Mouse (Mus musculus) limb, embryonic 12.5 days (tissue): ENCODE data around the gene Pipox. TPM values are rescaled to one million over a fixed set of nuclear protein-coding genes. Genes with fewer than 3 reads are reported as not detected.

ENCODE experiments used
- ATAC-seq: fragments of 200-750 bp; cut with Nextera tagmentation; 2 replicates; pipeline ENCODE4 v1.8.0; 2017; ENCODE audit warnings: low read depth, moderate TSS enrichment; ENCODE audit not compliant: insufficient number of reproducible peaks, insufficient read depth, low FRiP score, low TSS enrichment
- H3K27ac ChIP-seq: fragments of 300-500 bp; sonication (generic); 2 replicates; pipeline ENCODE4 v1.5.1; 2016; ENCODE audit warnings: mild to moderate bottlenecking, moderate library complexity
- H3K27me3 ChIP-seq: fragments of 300-500 bp; sonication (generic); 2 replicates; pipeline ENCODE4 v1.6.1; 2016; ENCODE audit warnings: mild to moderate bottlenecking, moderate library complexity
- H3K36me3 ChIP-seq: fragments of 300-500 bp; sonication (generic); 2 replicates; pipeline ENCODE4 v1.6.1; 2016; ENCODE audit warnings: mild to moderate bottlenecking, moderate library complexity
- H3K4me1 ChIP-seq: fragments of 300-500 bp; sonication (generic); replicated peaks from 2 replicates; pipeline ENCODE4 v1.6.1; 2016
- H3K4me2 ChIP-seq: fragments of 300-500 bp; sonication (generic); 2 replicates; pipeline ENCODE4 v1.6.1; 2016; ENCODE audit warnings: mild to moderate bottlenecking, moderate library complexity
- H3K4me3 ChIP-seq: fragments of 300-500 bp; sonication (generic); replicated peaks from 2 replicates; pipeline ENCODE4 v1.5.1; 2016; ENCODE audit warnings: mild to moderate bottlenecking
- H3K9ac ChIP-seq: fragments of 300-500 bp; sonication (generic); replicated peaks from 2 replicates; pipeline ENCODE4 v1.6.1; 2016; ENCODE audit warnings: mild to moderate bottlenecking, moderate library complexity
- H3K9me3 ChIP-seq: fragments of 300-500 bp; sonication (generic); 2 replicates; pipeline ENCODE4 v1.6.1; 2016; ENCODE audit warnings: mild to moderate bottlenecking, moderate library complexity
- WGBS: fragments of 180-500 bp; shearing (Covaris S2); methylation state at CpG from one replicate; pipeline ENCODE4 v1.1.7; 2016; 5-methylcytosine and 5-hydroxymethylcytosine counted together
- polyA plus RNA-seq: library from polyadenylated mRNA; unstranded; fragments of >200 nt; fragmentation: Nextera tagmentation; extraction: Ambion mirVana; gene quantifications from 2 replicates; pipeline ENCODE4 v1.2.1, GENCODE M21; 2016

Gene Pipox
- polyA plus RNA-seq, 1 experiment from 2014 or later, result 0.66 TPM

GRCm38 (mm10) chr11:77857089-77857488 is 36.8 kb downstream of the Pipox start:
- Histone ChIP-seq H3K27me3 (peaks cover 67% of the 10 kb centered on the region), H3K27ac (no peak overlapping the region), H3K4me1 (peaks cover 20% of the 10 kb centered on the region), H3K36me3 (peaks cover 63% of the 10 kb centered on the region), H3K9ac (no peak overlapping the region), H3K4me2 (no peak overlapping the region), H3K9me3 (no peaks in the 10 kb centered on the region), H3K4me3 (no peak overlapping the region)
- ATAC-seq, result no peak
- 87% methylated on average over 6 of the region's 6 CpGs for WGBS

GRCm38 (mm10) chr11:77855396-77855795 is 38.5 kb downstream of the Pipox start:
- 12% methylated on average over 15 of the region's 15 CpGs for WGBS
- H3K9me3 ChIP-seq, result no peaks in the 10 kb centered on the region
- peaks cover 69% of the 10 kb centered on the region for H3K36me3 ChIP-seq
- ATAC-seq, result no peak
- H3K4me2 ChIP-seq, result no peak overlapping the region
- H3K9ac ChIP-seq, result no peak overlapping the region; the same call in 1 of the 2 replicates
- peaks cover 56% of the 10 kb centered on the region for H3K27me3 ChIP-seq
- H3K4me1 ChIP-seq, result peaks cover 29% of the 10 kb centered on the region
- no peak overlapping the region for H3K4me3 ChIP-seq
- no peak overlapping the region for H3K27ac ChIP-seq

GRCm38 (mm10) chr11:77854641-77855040 is 39.3 kb downstream of the Pipox start:
- Histone ChIP-seq H3K9me3 (no peaks in the 10 kb centered on the region), H3K36me3 (peaks cover 69% of the 10 kb centered on the region), H3K27me3 (peaks cover 53% of the 10 kb centered on the region), H3K4me1 (peaks cover 31% of the 10 kb centered on the region), H3K4me2 (no peak overlapping the region), H3K9ac (no peak overlapping the region), H3K4me3 (no peak overlapping the region), H3K27ac (no peak overlapping the region)
- WGBS, result 49% methylated on average over 3 of the region's 3 CpGs
- no peak for ATAC-seq

GRCm38 (mm10) chr11:77852941-77853668 is 40.8 kb downstream of the Pipox start:
- Histone ChIP-seq H3K9ac (no peak overlapping the region), H3K4me1 (peaks cover 30% of the 10 kb centered on the region)
- ATAC-seq, result no peak

GRCm38 (mm10) chr11:77852195-77852594 is 41.7 kb downstream of the Pipox start:
- WGBS, result 71% methylated on average over 3 of the region's 3 CpGs
- ATAC-seq, result no peak
- H3K4me1 ChIP-seq, result peaks cover 34% of the 10 kb centered on the region
- no peak overlapping the region for H3K4me2 ChIP-seq
- peaks cover 49% of the 10 kb centered on the region for H3K27me3 ChIP-seq
- no peaks in the 10 kb centered on the region for H3K9me3 ChIP-seq
- no peak overlapping the region for H3K27ac ChIP-seq
- H3K4me3 ChIP-seq, result no peak overlapping the region
- no peak overlapping the region for H3K9ac ChIP-seq
- peaks cover 72% of the 10 kb centered on the region for H3K36me3 ChIP-seq

More at GRCm38 (mm10) chr11:77852941-77853668, 40.8 kb downstream of the Pipox start:
- peaks cover 49% of the 10 kb centered on the region for H3K27me3 ChIP-seq
- WGBS, result 93% methylated on average over 17 of the region's 17 CpGs
- peaks cover 71% of the 10 kb centered on the region for H3K36me3 ChIP-seq
- H3K27ac ChIP-seq, result no peak overlapping the region
- H3K4me2 ChIP-seq, result no peak overlapping the region
- no peak overlapping the region for H3K4me3 ChIP-seq
- no peaks in the 10 kb centered on the region for H3K9me3 ChIP-seq

- Histone ChIP-seq H3K27ac (no peak overlapping the region), H3K4me1 (peaks cover 34% of the 10 kb centered on the region), H3K4me2 (no peak overlapping the region), H3K4me3 (no peak overlapping the region), H3K9ac (no peak overlapping the region), H3K9me3 (no peaks in the 10 kb centered on the region), H3K36me3 (peaks cover 76% of the 10 kb centered on the region), H3K27me3 (peaks cover 53% of the 10 kb centered on the region)
- no peak for ATAC-seq
- 83% methylated on average over 6 of the region's 6 CpGs for WGBS
These were observed 42.3 kb downstream of the Pipox start for GRCm38 (mm10) chr11:77851483-77852010.

GRCm38 (mm10) chr11:77850401-77851244 is 43.3 kb downstream of the Pipox start:
- Histone ChIP-seq H3K36me3 (peaks cover 85% of the 10 kb centered on the region), H3K27me3 (peaks cover 53% of the 10 kb centered on the region), H3K4me1 (peaks cover 27% of the 10 kb centered on the region), H3K9me3 (no peaks in the 10 kb centered on the region), H3K4me2 (no peak overlapping the region), H3K4me3 (no peak overlapping the region), H3K9ac (no peak overlapping the region), H3K27ac (no peak overlapping the region)
- ATAC-seq, result no peak
- WGBS, result 44% methylated on average over 24 of the region's 24 CpGs

GRCm38 (mm10) chr11:77849151-77849550 is 44.7 kb downstream of the Pipox start:
- Histone ChIP-seq H3K9ac (no peak overlapping the region), H3K9me3 (no peaks in the 10 kb centered on the region), H3K4me1 (peaks cover 19% of the 10 kb centered on the region), H3K27ac (no peak overlapping the region), H3K27me3 (peaks cover 45% of the 10 kb centered on the region), H3K36me3 (peaks cover 92% of the 10 kb centered on the region), H3K4me3 (no peak overlapping the region), H3K4me2 (no peak overlapping the region)
- WGBS, result 61% methylated on average over 7 of the region's 7 CpGs
- no peak for ATAC-seq

- H3K9ac ChIP-seq, result no peak overlapping the region
- H3K4me2 ChIP-seq, result no peak overlapping the region
- WGBS, result 17% methylated on average over 5 of the region's 5 CpGs
- no peak overlapping the region for H3K27ac ChIP-seq
- no peak overlapping the region for H3K4me3 ChIP-seq
- peaks cover 35% of the 10 kb centered on the region for H3K27me3 ChIP-seq
- ATAC-seq, result no peak
- H3K4me1 ChIP-seq, result peaks cover 29% of the 10 kb centered on the region
- no peaks in the 10 kb centered on the region for H3K9me3 ChIP-seq
- peaks cover 92% of the 10 kb centered on the region for H3K36me3 ChIP-seq
These were observed 45.8 kb downstream of the Pipox start for GRCm38 (mm10) chr11:77848131-77848530.

- Histone ChIP-seq H3K27me3 (peaks cover 40% of the 10 kb centered on the region), H3K4me1 (peaks cover 32% of the 10 kb centered on the region), H3K9ac (no peak overlapping the region), H3K27ac (no peak overlapping the region), H3K4me2 (no peak overlapping the region), H3K4me3 (no peak overlapping the region), H3K36me3 (peaks cover 93% of the 10 kb centered on the region), H3K9me3 (no peaks in the 10 kb centered on the region)
- no peak for ATAC-seq
- WGBS, result 59% methylated on average over 9 of the region's 9 CpGs
These were observed 46.2 kb downstream of the Pipox start for GRCm38 (mm10) chr11:77847599-77848128.

GRCm38 (mm10) chr11:77843906-77844200 is 50.0 kb downstream of the Pipox start:
- H3K27ac ChIP-seq, result no peak overlapping the region
- 0 out of 2 replicates have a peak overlapping the region, but pooled peaks have one; percentile 8 for H3K9ac ChIP-seq
- H3K27me3 ChIP-seq, result peaks cover 48% of the 10 kb centered on the region
- 42% methylated on average over 4 of the region's 4 CpGs for WGBS
- ATAC-seq, result no peak
- H3K4me3 ChIP-seq, result no peak overlapping the region
- no peaks in the 10 kb centered on the region for H3K9me3 ChIP-seq
- H3K36me3 ChIP-seq, result peaks cover 78% of the 10 kb centered on the region
- no peak overlapping the region for H3K4me2 ChIP-seq
- peaks cover 43% of the 10 kb centered on the region for H3K4me1 ChIP-seq
